ENCODE assay signal across 8 mouse cellular contexts in genomic region chr5:105654237-105655063, GRCm38 (mm10). TPM values are rescaled to one million over a fixed set of nuclear protein-coding genes. Genes with fewer than 3 reads are reported as not detected.
A peak's percentile ranks its signal among the peaks of the same experiment; 100 is the strongest.
DNase-seq lines count a peak whose midpoint lies in the region; ATAC-seq lines count a peak whose summit lies in the region.

No protein-coding gene starts in this region.

- peak overlapping the region; percentile 13; the same call in 1 of the 2 replicates for H3K9ac ChIP-seq in hindbrain, embryonic 16.5 days (ENCODE audit: low read depth, low read length)

- H3K79me2 ChIP-seq in macrophage (ENCODE audit: inconsistent target) = peaks cover 9% of the 10 kb centered on the region; the same call in 1 of the 2 replicates

- DNase-seq in T-cell, adult 2 months (ENCODE audit: low spot score) = peak; percentile 80
- DNase-seq in cerebellum, postnatal 36 days = peak; percentile 79 to 87
- DNase-seq in gastrocnemius, adult 18-20 months (ENCODE audit: low spot score) = peak; percentile 78
- peak; percentile 87 to 90 for DNase-seq in left cerebral cortex, adult 18-20 months (ENCODE audit: low spot score in 2 of 2)
- peak; percentile 50 for DNase-seq in retina, postnatal 7 days (ENCODE audit: low read depth, low spot score)
- peak; percentile 58 for DNase-seq in urinary bladder, adult 2 months (ENCODE audit: low spot score)

- no peak overlapping the region for H3K4me3 ChIP-seq in hindbrain, embryonic 16.5 days (ENCODE audit: low read length)
- H3K4me3 ChIP-seq in macrophage (ENCODE audit: inconsistent target) = no peak overlapping the region

- no peaks in the 10 kb centered on the region for H3K36me3 ChIP-seq in hindbrain, embryonic 16.5 days (ENCODE audit: control insufficient read depth, insufficient read depth, low read length)
- H3K36me3 ChIP-seq in macrophage (ENCODE audit: inconsistent target) = no peaks in the 10 kb centered on the region

- peak overlapping the region; percentile 34 for H3K4me2 ChIP-seq in hindbrain, embryonic 16.5 days (ENCODE audit: low read length)

- no peaks in the 10 kb centered on the region for H3K27me3 ChIP-seq in hindbrain, embryonic 16.5 days (replicated peaks; ENCODE audit: control insufficient read depth, insufficient read depth, low read length)

- no peaks in the 10 kb centered on the region for H3K9me3 ChIP-seq in hindbrain, embryonic 16.5 days (ENCODE audit: control insufficient read depth, low read length)

- no peak overlapping the region for H3K27ac ChIP-seq in hindbrain, embryonic 16.5 days (ENCODE audit: low read depth, low read length)
- H3K27ac ChIP-seq in macrophage = 0 out of 2 replicates have a peak overlapping the region, but pooled peaks have one; percentile 28

- no peaks in the 10 kb centered on the region; the same call in 1 of the 2 replicates for H3K4me1 ChIP-seq in hindbrain, embryonic 16.5 days (ENCODE audit: control insufficient read depth, insufficient read depth, low read depth, low read length)

- peak; percentile 86 for ATAC-seq in hindbrain, embryonic 16.5 days

- WGBS in hindbrain, embryonic 16.5 days = 26% methylated on average over 15 of the region's 15 CpGs
- 2% methylated on average over 15 of the region's 15 CpGs for WGBS in macrophage (ENCODE audit: missing documents)

RNA-seq across cellular contexts. Expression of gene Lrrc8d, which starts 45.3 kb away (rescaled TPM):
- 1 to 10 TPM; 3.3 to 5.0 TPM for total RNA-seq in gastrocnemius, adult 18-20 months (2021)
- 19.1 and 33.1 TPM in 2 replicates for polyA plus RNA-seq in hindbrain, embryonic 16.5 days (2015; fragmentation: Nextera tagmentation; extraction: Ambion mirVana)
- 10 to 100 TPM; 32.7 to 35.0 TPM for total RNA-seq in left cerebral cortex, adult 18-20 months (2021)
- 100 to 1,000 TPM in 16 of 26 experiments, 10 to 100 TPM in 10; 73.6 to 483 (median 123) TPM for total RNA-seq in macrophage (2018; cell fraction: chromatin; rRNA removed)
- total RNA-seq in macrophage (2018; cell fraction: cytosol; rRNA removed) = 100 to 1,000 TPM in 1 of 26 experiments, 10 to 100 TPM in 25; 46.8 to 160 (median 59.8) TPM
- 100 to 1,000 TPM in 14 of 26 experiments, 10 to 100 TPM in 12; 64.4 to 286 (median 111) TPM for total RNA-seq in macrophage (2018; cell fraction: nucleus; rRNA removed)
- polyA plus RNA-seq in macrophage (2018) = 38.8 to 50.7 TPM (median 45.1 TPM) in 3 replicates
- 2.2 and 5.6 TPM in 2 replicates for polyA plus RNA-seq in urinary bladder, adult 2 months (2012; rRNA removed)
